Mouse (Mus musculus) kidney, embryonic 16.5 days (tissue): ENCODE measurements at regions not wholly inside any gene's neighbourhood (a gene's known extent, or its start where the extent isn't known, plus 50 kb on each side); places are given as distances from the start of the nearest gene placed in this dataset.
"Not testable (repeated sequence)": the region's sequence is repeated elsewhere in the genome, so short reads cannot be mapped to it uniquely, and the experiment has no call there.

Source experiments
- ATAC-seq: fragments of 200-750 bp; cut with Nextera tagmentation; 2 replicates; pipeline ENCODE4 v1.8.0; 2017; ENCODE audit warnings: moderate TSS enrichment; ENCODE audit not compliant: low FRiP score, low TSS enrichment
- H3K27ac ChIP-seq: fragments of 300-500 bp; sonication (generic); 2 replicates; pipeline ENCODE4 v1.5.1; 2014; ENCODE audit warnings: low read length
- H3K27me3 ChIP-seq: fragments of 300-500 bp; sonication (generic); 2 replicates; pipeline ENCODE4 v1.6.1; 2014; ENCODE audit warnings: low read length, control low read depth, mixed read lengths; ENCODE audit not compliant: insufficient read depth
- H3K36me3 ChIP-seq: fragments of 300-500 bp; sonication (generic); 2 replicates; pipeline ENCODE4 v1.6.1; 2014; ENCODE audit warnings: low read length, control low read depth, mixed read lengths; ENCODE audit not compliant: insufficient read depth
- H3K4me1 ChIP-seq: fragments of 300-500 bp; sonication (generic); 2 replicates; pipeline ENCODE4 v1.6.1; 2014; ENCODE audit warnings: low read length, control low read depth, mixed read lengths; ENCODE audit not compliant: insufficient read depth
- H3K4me2 ChIP-seq: fragments of 300-500 bp; sonication (generic); replicated peaks from 2 replicates; pipeline ENCODE4 v1.6.1; 2014; ENCODE audit warnings: low read depth, low read length
- H3K4me3 ChIP-seq: fragments of 300-500 bp; sonication (generic); 2 replicates; pipeline ENCODE4 v1.5.1; 2014; ENCODE audit warnings: mild to moderate bottlenecking, low read length
- H3K9ac ChIP-seq: fragments of 300-500 bp; sonication (generic); replicated peaks from 2 replicates; pipeline ENCODE4 v1.6.1; 2014; ENCODE audit warnings: low read length
- H3K9me3 ChIP-seq: fragments of 300-500 bp; sonication (generic); 2 replicates; pipeline ENCODE4 v1.6.1; 2016; ENCODE audit warnings: low read length, control low read depth
- WGBS: fragments of 180-500 bp; shearing (Covaris S2); extraction: QIAGEN DNeasy Blood & Tissue Kit; methylation state at CpG from one replicate; pipeline ENCODE4 v1.1.7; 2014; 5-methylcytosine and 5-hydroxymethylcytosine counted together

GRCm38 (mm10) chr12:69524337-69525035 lies 58.3 kb downstream of the Vcpkmt start:
- Histone ChIP-seq H3K27ac (no peak overlapping the region), H3K4me1 (peaks cover 10% of the 10 kb centered on the region), H3K27me3 (no peaks in the 10 kb centered on the region), H3K4me2 (no peak overlapping the region), H3K36me3 (no peaks in the 10 kb centered on the region), H3K9ac (no peak overlapping the region), H3K4me3 (no peak overlapping the region), H3K9me3 (no peaks in the 10 kb centered on the region)
- 39% methylated on average over 12 of the region's 12 CpGs for WGBS
- ATAC-seq: peak; percentile 44; the same call in 1 of the 2 replicates

- Histone ChIP-seq H3K4me1 (peaks cover 17% of the 10 kb centered on the region), H3K9me3 (no peaks in the 10 kb centered on the region), H3K27me3 (no peaks in the 10 kb centered on the region), H3K36me3 (no peaks in the 10 kb centered on the region), H3K4me2 (no peak overlapping the region), H3K9ac (no peak overlapping the region), H3K4me3 (no peak overlapping the region), H3K27ac (no peak overlapping the region)
- 94% methylated on average over 2 of the region's 2 CpGs for WGBS
- no peak for ATAC-seq
Measured at GRCm38 (mm10) chr12:69519869-69520268, 63.0 kb downstream of the Vcpkmt start.

GRCm38 (mm10) chr12:69519028-69519427 lies 63.8 kb downstream of the Vcpkmt start:
- no peaks in the 10 kb centered on the region for H3K36me3 ChIP-seq

GRCm38 (mm10) chr12:69517616-69518015 lies 65.2 kb downstream of the Vcpkmt start:
- ATAC-seq: no peak
- Histone ChIP-seq H3K9ac (no peak overlapping the region), H3K4me3 (no peak overlapping the region), H3K27ac (no peak overlapping the region), H3K27me3 (no peaks in the 10 kb centered on the region), H3K9me3 (no peaks in the 10 kb centered on the region), H3K4me1 (peaks cover 11% of the 10 kb centered on the region), H3K4me2 (no peak overlapping the region), H3K36me3 (no peaks in the 10 kb centered on the region)
- WGBS: 50% methylated on average over 3 of the region's 3 CpGs

More at GRCm38 (mm10) chr12:69519028-69519427, 63.8 kb downstream of the Vcpkmt start:
- Histone ChIP-seq H3K4me1 (peaks cover 12% of the 10 kb centered on the region), H3K9ac (no peak overlapping the region), H3K4me3 (no peak overlapping the region), H3K9me3 (no peaks in the 10 kb centered on the region), H3K4me2 (no peak overlapping the region), H3K27ac (no peak overlapping the region), H3K27me3 (no peaks in the 10 kb centered on the region)
- no peak for ATAC-seq
- WGBS: 85% methylated on average over 2 of the region's 2 CpGs

GRCm38 (mm10) chr12:69516314-69516916 lies 66.4 kb downstream of the Vcpkmt start:
- Histone ChIP-seq H3K4me2 (no peak overlapping the region), H3K27ac (no peak overlapping the region), H3K27me3 (no peaks in the 10 kb centered on the region), H3K9me3 (no peaks in the 10 kb centered on the region), H3K9ac (no peak overlapping the region), H3K36me3 (no peaks in the 10 kb centered on the region), H3K4me1 (peaks cover 11% of the 10 kb centered on the region), H3K4me3 (no peak overlapping the region)
- ATAC-seq: peak; percentile 43; the same call in 1 of the 2 replicates
- WGBS: 56% methylated on average over 10 of the region's 10 CpGs

GRCm38 (mm10) chr12:69515850-69516249 lies 67.0 kb downstream of the Vcpkmt start:
- H3K27ac ChIP-seq: no peak overlapping the region
- no peaks in the 10 kb centered on the region for H3K27me3 ChIP-seq
- no peak overlapping the region for H3K4me2 ChIP-seq
- H3K9me3 ChIP-seq: no peaks in the 10 kb centered on the region
- ATAC-seq: no peak
- H3K4me3 ChIP-seq: no peak overlapping the region
- H3K36me3 ChIP-seq: no peaks in the 10 kb centered on the region
- H3K9ac ChIP-seq: no peak overlapping the region
- H3K4me1 ChIP-seq: peaks cover 11% of the 10 kb centered on the region

GRCm38 (mm10) chr12:69515117-69515516 lies 67.7 kb downstream of the Vcpkmt start:
- Histone ChIP-seq H3K4me1 (peaks cover 11% of the 10 kb centered on the region), H3K36me3 (no peaks in the 10 kb centered on the region), H3K4me3 (no peak overlapping the region), H3K27me3 (no peaks in the 10 kb centered on the region), H3K4me2 (no peak overlapping the region), H3K9ac (no peak overlapping the region), H3K9me3 (no peaks in the 10 kb centered on the region), H3K27ac (peak overlapping the region; percentile 27; the same call in 1 of the 2 replicates)
- 43% methylated on average over 9 of the region's 9 CpGs for WGBS
- no peak for ATAC-seq

- no peak for ATAC-seq
- no peaks in the 10 kb centered on the region for H3K27me3 ChIP-seq
- no peak overlapping the region for H3K4me2 ChIP-seq
- no peak overlapping the region for H3K9ac ChIP-seq
- H3K4me1 ChIP-seq: peaks cover 11% of the 10 kb centered on the region
- WGBS: 58% methylated on average over 4 of the region's 4 CpGs
- H3K27ac ChIP-seq: no peak overlapping the region
- H3K36me3 ChIP-seq: no peaks in the 10 kb centered on the region
- no peak overlapping the region for H3K4me3 ChIP-seq
- H3K9me3 ChIP-seq: no peaks in the 10 kb centered on the region
Measured at GRCm38 (mm10) chr12:69513166-69513565, 69.7 kb downstream of the Vcpkmt start.

- WGBS: 73% methylated on average over 4 of the region's 4 CpGs
- H3K27me3 ChIP-seq: no peaks in the 10 kb centered on the region
- no peak overlapping the region for H3K4me2 ChIP-seq
- no peak overlapping the region for H3K27ac ChIP-seq
- H3K36me3 ChIP-seq: no peaks in the 10 kb centered on the region
- H3K9me3 ChIP-seq: no peaks in the 10 kb centered on the region
- no peak overlapping the region for H3K4me3 ChIP-seq
- H3K4me1 ChIP-seq: peaks cover 11% of the 10 kb centered on the region
- no peak for ATAC-seq
- no peak overlapping the region for H3K9ac ChIP-seq
Measured at GRCm38 (mm10) chr12:69510736-69511135, 72.1 kb downstream of the Vcpkmt start.

- H3K36me3 ChIP-seq, H3K4me2 ChIP-seq, H3K27ac ChIP-seq, H3K4me3 ChIP-seq, ATAC-seq, H3K9ac ChIP-seq, H3K4me1 ChIP-seq, H3K9me3 ChIP-seq, H3K27me3 ChIP-seq: not testable (repeated sequence)
- 83% methylated on average over 1 of the region's 1 CpGs for WGBS
Measured at GRCm38 (mm10) chr12:69509180-69509579, 73.6 kb downstream of the Vcpkmt start.
